Mouse (Mus musculus) gastrocnemius, postnatal 10 days (tissue): ENCODE results near the gene Trpc2. TPM values are rescaled to one million over a fixed set of nuclear protein-coding genes. Genes with fewer than 3 reads are reported as not detected.

Source experiments
- DNase-seq: peaks from one replicate; pipeline ENCODE4 v3.0.0; 2021; ENCODE audit warnings: mixed read lengths
- total RNA-seq, 2 experiments: library from RNA; stranded (reverse); gene quantifications; 2 replicates each; pipeline ENCODE4 v1.2.3; 2021

Gene Trpc2
- total RNA-seq, 2 experiments from 2014 or later, result 0.07 to 0.52 TPM

DNA sequence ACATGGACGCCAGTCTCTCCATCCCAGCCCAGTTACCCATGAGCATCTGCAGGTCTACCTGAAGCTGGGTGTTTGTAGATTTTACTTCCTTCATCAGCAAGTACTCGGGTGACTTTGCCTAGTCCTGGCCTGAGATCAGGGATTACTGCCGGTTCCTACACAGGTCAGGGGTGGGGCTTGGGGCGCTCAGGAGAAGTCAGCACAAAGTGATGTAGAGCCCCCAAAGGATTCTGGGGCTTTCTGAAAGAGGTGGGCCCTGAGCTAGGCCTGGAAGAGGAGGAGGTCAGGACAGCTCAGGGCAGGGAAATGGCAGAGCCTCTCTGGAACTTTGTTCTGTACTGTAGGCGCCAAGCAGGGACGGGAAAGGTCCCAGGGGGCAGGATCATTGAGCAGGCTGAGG is 19.8 kb downstream of the Trpc2 start:
- DNase-seq, result no peak

DNA sequence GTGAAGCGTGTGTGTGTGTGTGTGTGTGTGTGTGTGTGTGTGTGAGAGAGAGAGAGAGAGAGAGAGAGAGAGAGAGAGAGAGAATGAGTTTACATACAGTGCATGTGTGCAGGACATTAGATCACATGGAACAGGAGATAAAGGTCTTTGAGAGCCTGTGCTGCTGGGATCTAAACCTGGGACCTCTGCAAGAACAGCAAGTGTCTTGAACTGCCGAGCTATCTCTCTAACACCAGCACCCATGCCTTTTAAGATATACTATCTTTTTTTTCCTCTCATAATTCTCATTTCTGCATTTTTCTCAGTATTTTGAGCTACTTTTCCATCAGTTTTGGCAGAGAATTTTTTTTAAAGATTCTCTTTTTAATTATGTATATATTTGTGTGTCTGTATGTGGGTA is 20.6 kb downstream of the Trpc2 start:
- no peak for DNase-seq

DNA sequence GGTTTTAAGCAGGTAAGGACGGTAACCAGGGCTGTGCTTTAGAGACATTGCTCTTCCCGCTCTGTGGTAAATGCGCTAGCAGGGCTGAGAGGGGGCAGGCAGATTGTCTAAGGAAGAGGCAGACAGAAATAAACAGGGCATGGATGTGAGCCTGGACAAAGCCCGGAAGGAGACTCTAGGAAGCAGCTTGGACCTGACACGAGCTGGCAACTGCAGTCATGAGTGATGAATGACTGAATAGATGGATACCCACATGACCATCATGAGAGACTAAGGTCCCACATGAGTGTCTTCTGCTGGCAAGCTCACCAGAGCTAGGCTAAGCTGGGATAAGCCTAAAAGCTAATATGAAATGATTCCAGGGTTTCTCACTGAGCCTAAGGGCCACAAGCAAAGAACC is 21.2 kb downstream of the Trpc2 start:
- no peak for DNase-seq

DNA sequence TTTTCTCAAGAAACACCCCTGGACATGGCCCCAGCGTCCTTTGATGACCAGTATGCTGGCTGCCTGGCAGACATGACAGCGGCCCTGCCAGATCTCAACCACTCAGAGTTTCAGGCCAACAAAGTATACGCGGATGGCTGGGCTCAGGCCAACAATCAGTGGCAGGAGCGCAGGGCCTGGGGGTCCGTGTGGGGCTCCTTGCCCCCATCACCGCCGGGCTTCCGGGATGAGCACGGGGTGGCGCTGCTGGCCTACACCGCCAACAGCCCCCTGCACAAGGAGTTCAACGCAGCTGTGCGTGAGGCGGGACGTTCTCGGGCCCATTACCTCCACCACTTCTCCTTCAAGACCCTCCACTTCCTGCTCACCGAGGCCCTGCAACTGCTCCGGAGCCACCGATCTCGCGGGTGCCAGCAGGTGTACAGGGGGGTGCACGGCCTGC is 23.8 kb downstream of the Trpc2 start:
- no peak for DNase-seq

DNA sequence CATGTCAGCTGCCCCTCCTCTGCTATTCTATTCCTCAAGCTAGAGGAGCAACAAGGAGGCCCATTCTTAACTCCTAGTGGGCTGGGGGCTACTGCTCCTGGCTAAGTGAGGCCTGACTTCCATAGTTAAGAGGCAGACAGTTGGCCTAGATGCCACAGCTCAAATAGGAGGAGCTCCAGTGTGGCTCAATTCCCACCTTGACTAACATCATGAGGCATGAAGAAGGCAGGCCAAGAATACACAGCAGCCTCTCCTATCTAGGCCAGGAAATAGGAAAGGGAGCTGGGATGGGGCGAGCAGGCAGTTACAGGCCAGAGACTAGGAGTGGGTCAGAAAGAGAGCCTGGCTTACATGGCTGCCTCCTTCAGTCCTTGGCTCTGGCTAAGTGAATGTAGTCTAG is 25.3 kb downstream of the Trpc2 start:
- no peak for DNase-seq

DNA sequence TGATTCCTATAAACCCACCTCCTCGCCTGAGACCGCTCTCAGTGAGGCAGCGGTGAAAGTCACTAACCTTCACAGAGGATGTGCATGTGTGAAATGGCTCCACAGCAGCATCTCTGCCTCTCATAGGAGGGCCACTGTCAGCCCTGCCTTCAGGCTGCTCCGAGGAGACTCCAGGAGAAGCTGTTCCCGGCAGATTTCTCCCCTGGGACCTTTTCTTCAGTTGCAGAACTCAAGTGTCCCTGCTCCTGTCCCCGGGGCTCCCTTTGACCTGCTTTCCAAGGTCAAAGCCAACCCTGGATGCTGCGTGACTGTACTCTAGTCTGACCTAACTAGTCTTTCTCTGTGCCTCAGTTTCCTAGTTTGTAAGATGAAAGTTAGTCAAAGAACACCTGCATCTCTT is 26.3 kb downstream of the Trpc2 start, which contains the start of gene Art5:
TSS of gene Art5 (minus strand) at position 319 of the 400 bp plus-strand sequence.
- no peak for DNase-seq

DNA sequence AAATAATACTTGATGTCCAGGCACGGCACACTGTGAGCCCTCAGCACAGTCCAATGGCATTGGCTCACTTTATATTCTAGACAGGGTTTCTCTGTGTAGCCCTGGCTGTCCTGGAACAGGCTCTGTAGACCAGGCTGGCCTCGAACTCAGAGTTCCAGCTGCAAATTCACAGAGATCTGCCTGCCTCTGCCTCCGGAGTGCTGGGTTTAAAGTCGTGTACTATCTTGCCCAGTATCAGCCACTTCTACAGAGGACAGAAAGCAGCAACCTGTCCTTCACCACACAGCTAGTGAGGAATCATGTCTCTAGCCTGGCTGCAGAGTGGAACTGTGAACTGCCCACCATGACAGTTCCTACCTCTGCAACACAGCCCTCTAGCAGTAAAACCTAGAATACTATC is 26.8 kb downstream of the Trpc2 start:
- DNase-seq, result no peak

DNA sequence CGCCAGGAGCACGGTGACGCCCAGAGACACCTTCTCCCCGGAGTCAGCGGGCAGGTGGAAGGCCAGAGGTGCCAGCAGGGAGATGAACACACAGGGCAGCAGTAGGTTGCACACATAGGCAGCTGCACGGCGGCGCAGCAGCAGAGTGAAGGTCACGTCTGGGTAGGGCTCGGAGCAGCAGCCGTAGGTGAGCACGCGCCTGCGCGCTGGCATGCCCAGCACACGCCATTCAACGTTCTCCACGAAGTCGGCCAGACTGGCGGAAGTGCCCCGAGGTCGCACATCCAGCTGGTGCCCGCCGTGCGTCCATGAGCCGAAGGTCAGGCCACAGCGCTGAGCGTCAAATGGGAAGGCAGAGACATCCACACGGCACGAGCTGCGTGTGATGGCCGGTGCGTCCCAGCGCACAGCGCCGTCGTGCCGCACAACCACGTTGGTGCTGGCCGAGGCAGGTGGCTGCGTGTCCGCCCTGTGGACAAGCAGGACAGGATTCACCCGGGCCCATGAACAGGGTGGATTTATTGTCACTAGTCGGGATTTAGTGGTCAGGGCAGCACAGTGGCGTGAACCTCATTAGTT is 30.3 kb downstream of the Trpc2 start:
- no peak for DNase-seq

DNA sequence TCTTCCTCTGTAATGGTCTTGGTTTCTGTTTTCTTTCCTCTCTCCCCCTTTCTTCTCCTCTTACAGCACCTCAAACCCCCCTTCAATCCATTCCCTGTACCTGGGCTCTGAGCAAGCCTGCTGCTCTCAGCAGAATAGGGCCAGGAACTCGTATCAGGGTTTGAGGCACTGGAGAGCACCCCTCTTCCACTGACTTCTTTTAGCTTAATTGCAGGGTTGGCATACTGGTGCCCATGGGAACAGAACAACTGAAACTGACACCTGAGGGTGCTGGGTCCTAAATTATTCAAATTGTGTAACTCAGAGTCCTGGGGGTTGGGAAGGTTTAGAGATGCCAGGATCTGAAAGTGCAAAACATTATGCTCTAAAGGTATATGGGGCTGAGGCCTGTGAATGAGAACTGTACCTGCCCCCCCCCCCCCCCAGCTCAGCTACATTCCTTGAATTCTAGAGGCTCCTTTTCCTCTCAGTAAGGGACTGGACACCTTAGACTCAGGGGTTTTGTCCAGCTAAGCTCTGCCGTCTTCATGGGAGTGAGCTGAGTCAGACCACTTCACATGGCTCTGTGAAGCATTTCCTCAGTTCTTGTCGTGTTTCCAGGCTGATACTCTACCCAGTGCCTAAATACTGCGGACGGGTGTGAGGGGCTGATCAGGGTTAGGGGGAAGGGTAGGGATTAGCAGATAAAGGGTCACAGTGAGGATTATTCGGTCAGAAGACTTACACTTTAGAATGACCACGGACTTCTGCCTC is 33.8 kb downstream of the Trpc2 start, which contains the start of gene Chrna10:
TSS of gene Chrna10 (minus strand) at position 250 of the 753 bp plus-strand sequence.
- DNase-seq, result no peak

DNA sequence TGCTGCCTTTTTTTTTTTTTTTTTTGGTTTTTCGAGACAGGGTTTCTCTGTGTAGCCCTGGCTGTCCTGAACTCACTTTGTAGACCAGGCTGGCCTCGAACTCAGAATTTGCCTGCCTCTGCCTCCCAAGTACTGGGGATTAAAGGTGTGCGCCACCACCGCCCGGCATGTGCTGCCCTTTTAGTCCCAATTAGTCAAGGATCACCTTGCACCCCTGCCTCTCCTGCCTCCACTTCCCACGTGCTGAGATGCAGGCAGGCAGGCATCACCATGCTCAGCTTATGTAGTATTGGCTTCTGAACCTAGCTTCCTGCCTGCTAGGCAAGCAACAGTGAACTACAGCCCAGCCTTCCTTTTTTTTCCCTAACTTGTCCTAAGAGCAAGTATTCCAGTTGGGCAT is 34.5 kb downstream of the Trpc2 start:
- no peak for DNase-seq

DNA sequence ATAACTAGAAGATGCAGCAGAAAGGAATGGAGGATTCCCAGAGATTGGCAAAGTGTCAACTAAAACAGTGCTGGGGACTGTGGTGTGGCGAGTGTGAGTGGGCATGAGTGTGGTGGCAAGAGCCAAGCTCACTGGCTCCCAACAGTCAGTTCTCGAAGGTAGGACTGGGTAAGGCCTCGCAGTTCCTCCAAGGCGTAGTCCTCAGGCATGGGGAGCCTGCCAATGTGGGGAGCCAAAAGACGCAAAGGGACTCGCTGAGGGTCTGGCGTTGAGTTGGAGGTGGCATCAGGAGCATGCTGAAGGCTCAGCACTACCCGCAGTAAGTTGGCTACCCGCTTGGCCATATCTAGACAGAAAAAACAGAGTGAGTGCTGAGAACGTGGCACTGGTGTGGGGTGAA is 37.4 kb downstream of the Trpc2 start:
- no peak for DNase-seq

DNA sequence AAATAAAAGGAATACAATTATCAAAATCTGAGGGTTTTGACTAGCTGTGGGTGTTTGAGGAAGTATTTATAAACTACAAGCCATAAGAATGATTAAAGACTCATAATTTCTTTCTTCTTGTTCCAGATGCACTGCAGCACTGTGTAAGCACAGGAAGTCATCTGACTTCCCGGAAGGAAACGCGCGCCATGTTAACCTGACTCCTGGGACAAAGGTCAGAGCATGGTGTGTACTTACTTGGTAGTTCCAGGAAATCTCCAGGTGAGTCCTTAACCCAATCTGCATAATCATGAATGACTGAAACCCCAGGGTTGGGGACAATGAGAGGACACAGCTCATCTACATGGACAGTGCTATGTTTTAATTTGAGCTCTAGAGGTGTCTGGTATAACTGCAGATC is 49.5 kb downstream of the Trpc2 start:
- no peak for DNase-seq

DNA sequence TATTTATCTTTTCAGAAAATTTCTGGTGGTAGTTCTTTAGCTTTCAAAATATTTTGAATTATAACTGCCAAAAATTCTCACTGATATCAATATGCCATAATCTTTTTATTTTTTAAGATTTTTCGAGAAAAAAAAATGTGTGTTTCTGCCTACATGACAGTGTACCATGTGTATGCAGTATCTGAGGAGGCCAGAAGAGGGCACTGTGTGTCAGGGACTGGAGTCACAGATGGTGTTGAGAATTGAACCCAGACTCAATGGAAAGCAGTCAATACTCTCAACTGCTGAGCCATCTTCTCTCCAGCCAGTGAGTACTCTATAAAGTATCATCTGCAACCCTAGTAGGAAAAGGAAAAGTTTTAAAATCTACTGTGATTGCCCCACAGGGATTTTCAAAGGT is 54.5 kb downstream of the Trpc2 start:
- DNase-seq, result no peak

DNA sequence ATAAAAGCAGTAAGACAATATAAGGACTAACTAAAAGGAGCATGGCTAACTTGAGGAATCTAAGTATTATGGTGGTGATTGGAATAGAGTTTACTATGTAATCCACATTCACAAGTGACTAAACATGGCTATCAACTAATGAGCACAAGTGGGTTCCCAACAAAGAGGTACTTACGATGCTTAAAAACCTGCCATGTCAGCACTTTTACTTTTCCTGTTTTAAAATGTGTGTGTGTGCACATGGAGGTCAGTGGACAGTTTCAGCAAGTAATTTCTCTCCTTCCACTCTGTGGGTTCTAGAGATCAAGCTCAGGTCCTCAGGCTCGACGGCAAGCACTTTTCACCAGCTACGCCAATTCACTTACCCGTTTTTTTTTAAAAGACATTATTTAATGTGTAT is 55.0 kb downstream of the Trpc2 start:
- DNase-seq, result no peak

Other genes starting within 250 kb of the Trpc2 start
- 10 to 100 TPM; 76.2 to 89.2 TPM for gene Inppl1, start 244.9 kb upstream of the Trpc2 start, total RNA-seq
- 1 to 10 TPM; 4.2 to 6.0 TPM for gene Folr2, start 225.9 kb upstream of the Trpc2 start, total RNA-seq
- 10 to 100 TPM; 23.1 to 23.8 TPM for gene Anapc15, start 219.4 kb upstream of the Trpc2 start, total RNA-seq
- gene Folr1, start 212.3 kb upstream of the Trpc2 start, total RNA-seq, result 1 to 10 TPM; 1.7 to 2.4 TPM
- 100 to 1,000 TPM; 101 to 114 TPM for gene Lamtor1, start 177.2 kb upstream of the Trpc2 start, total RNA-seq
- not detected for gene Tomt, start 176.8 kb upstream of the Trpc2 start, total RNA-seq
- 1 to 10 TPM; 2.3 to 3.6 TPM for gene Lrrc51, start 149.2 kb upstream of the Trpc2 start, total RNA-seq
- gene Numa1, start 149.0 kb upstream of the Trpc2 start, total RNA-seq, result 10 to 100 TPM; 71.8 to 80.7 TPM
- gene Il18bp, start 64.4 kb upstream of the Trpc2 start, total RNA-seq, result 1 to 10 TPM; 2.3 to 3.5 TPM
- gene Rnf121, start 17.6 kb upstream of the Trpc2 start, total RNA-seq, result 10 to 100 TPM; 18.8 to 25.8 TPM
- 10 to 100 TPM in 1 of 2 experiments, 1 to 10 TPM in 1; 5.9 to 11.9 TPM for gene Xndc1, start 17.6 kb upstream of the Trpc2 start, total RNA-seq
- gene Xntrpc, start 17.4 kb upstream of the Trpc2 start, total RNA-seq, result under 1 TPM; 0.75 to 0.95 TPM
- 100 to 1,000 TPM; 264 to 297 TPM for gene Art1, start 18.6 kb downstream of the Trpc2 start, total RNA-seq
- gene Art5, start 26.4 kb downstream of the Trpc2 start, total RNA-seq, result 1 to 10 TPM; 8.2 to 8.4 TPM
- gene Chrna10, start 33.7 kb downstream of the Trpc2 start, total RNA-seq, result not detected
- gene Nup98, start 127.1 kb downstream of the Trpc2 start, total RNA-seq, result 10 to 100 TPM; 25.1 to 31.5 TPM
- 10 to 100 TPM; 35.9 to 40.7 TPM for gene Pgap2, start 127.1 kb downstream of the Trpc2 start, total RNA-seq
- 10 to 100 TPM; 23.9 to 30.1 TPM for gene Rhog, start 172.9 kb downstream of the Trpc2 start, total RNA-seq
- 100 to 1,000 TPM; 219 to 233 TPM for gene Stim1, start 184.7 kb downstream of the Trpc2 start, total RNA-seq